Mouse (Mus musculus) splenic B cell, adult 2 months (primary cell): Measurements from ENCODE around the gene Pank1.
A peak's percentile ranks its signal among the peaks of the same experiment; 100 is the strongest.

Experiments
- DNase-seq: peaks from one replicate; pipeline ENCODE4 v3.0.0-alpha.2; 2011; ENCODE audit warnings: low read depth, low spot score
- H3K27me3 ChIP-seq: 2 replicates; pipeline ENCODE4 v1.6.1; 2012; ENCODE audit warnings: mild to moderate bottlenecking, low read length, moderate library complexity, mixed read lengths; ENCODE audit not compliant: control insufficient read depth, poor library complexity, insufficient read depth, severe bottlenecking
- H3K36me3 ChIP-seq: 2 replicates; pipeline ENCODE4 v1.6.1; 2012; ENCODE audit warnings: mild to moderate bottlenecking, low read length, moderate library complexity, mixed read lengths; ENCODE audit not compliant: control insufficient read depth, poor library complexity, insufficient read depth, severe bottlenecking

The Pank1 gene

GRCm38 (mm10) chr19:34819577-34820170 lies 59.6 kb downstream of the Pank1 start:
- Histone ChIP-seq H3K36me3 (no peaks in the 10 kb centered on the region), H3K27me3 (no peaks in the 10 kb centered on the region)
- no peak for DNase-seq

GRCm38 (mm10) chr19:34815371-34815770 lies 63.9 kb downstream of the Pank1 start:
- no peaks in the 10 kb centered on the region; the same call in 1 of the 2 replicates for H3K36me3 ChIP-seq
- DNase-seq = no peak
- H3K27me3 ChIP-seq = no peaks in the 10 kb centered on the region

- Histone ChIP-seq H3K36me3 (no peaks in the 10 kb centered on the region; the same call in 1 of the 2 replicates), H3K27me3 (no peaks in the 10 kb centered on the region)
- DNase-seq = no peak
Observed at GRCm38 (mm10) chr19:34814696-34815095, 64.6 kb downstream of the Pank1 start.

GRCm38 (mm10) chr19:34813961-34814360 lies 65.3 kb downstream of the Pank1 start:
- no peaks in the 10 kb centered on the region for H3K27me3 ChIP-seq
- H3K36me3 ChIP-seq = no peaks in the 10 kb centered on the region; the same call in 1 of the 2 replicates
- no peak for DNase-seq

GRCm38 (mm10) chr19:34813533-34813932 lies 65.7 kb downstream of the Pank1 start:
- DNase-seq = no peak
- H3K36me3 ChIP-seq = no peaks in the 10 kb centered on the region; the same call in 1 of the 2 replicates

GRCm38 (mm10) chr19:34812711-34813110 lies 66.5 kb downstream of the Pank1 start:
- no peak for DNase-seq
- Histone ChIP-seq H3K27me3 (no peaks in the 10 kb centered on the region), H3K36me3 (no peaks in the 10 kb centered on the region; the same call in 1 of the 2 replicates)

More at GRCm38 (mm10) chr19:34813533-34813932, 65.7 kb downstream of the Pank1 start:
- H3K27me3 ChIP-seq = no peaks in the 10 kb centered on the region

GRCm38 (mm10) chr19:34807173-34807572 lies 72.1 kb downstream of the Pank1 start:
- DNase-seq = peak; percentile 65
- H3K27me3 ChIP-seq = no peaks in the 10 kb centered on the region
- H3K36me3 ChIP-seq = no peaks in the 10 kb centered on the region

GRCm38 (mm10) chr19:34805071-34805470 lies 74.2 kb downstream of the Pank1 start:
- no peak for DNase-seq
- H3K36me3 ChIP-seq = no peaks in the 10 kb centered on the region
- no peaks in the 10 kb centered on the region for H3K27me3 ChIP-seq

- DNase-seq = no peak
- Histone ChIP-seq H3K27me3 (no peaks in the 10 kb centered on the region), H3K36me3 (no peaks in the 10 kb centered on the region)
Observed at GRCm38 (mm10) chr19:34804531-34804930, 74.7 kb downstream of the Pank1 start.

GRCm38 (mm10) chr19:34803396-34803795 lies 75.9 kb downstream of the Pank1 start:
- no peak for DNase-seq
- H3K36me3 ChIP-seq = no peaks in the 10 kb centered on the region
- no peaks in the 10 kb centered on the region for H3K27me3 ChIP-seq

GRCm38 (mm10) chr19:34799644-34800267 lies 79.5 kb downstream of the Pank1 start:
- no peaks in the 10 kb centered on the region for H3K27me3 ChIP-seq
- H3K36me3 ChIP-seq = no peaks in the 10 kb centered on the region
- DNase-seq = peak; percentile 69

- Histone ChIP-seq H3K36me3 (no peaks in the 10 kb centered on the region), H3K27me3 (no peaks in the 10 kb centered on the region)
- DNase-seq = no peak
Observed at GRCm38 (mm10) chr19:34796396-34796795, 82.9 kb downstream of the Pank1 start.

- no peaks in the 10 kb centered on the region for H3K27me3 ChIP-seq
- H3K36me3 ChIP-seq = no peaks in the 10 kb centered on the region
- no peak for DNase-seq
Observed at GRCm38 (mm10) chr19:34782491-34782890, 96.8 kb downstream of the Pank1 start.

- no peak for DNase-seq
- Histone ChIP-seq H3K27me3 (no peaks in the 10 kb centered on the region), H3K36me3 (no peaks in the 10 kb centered on the region)
Observed at GRCm38 (mm10) chr19:34778993-34779392, 100.3 kb downstream of the Pank1 start.

GRCm38 (mm10) chr19:34778098-34778497 lies 101.2 kb downstream of the Pank1 start:
- no peaks in the 10 kb centered on the region for H3K36me3 ChIP-seq
- no peaks in the 10 kb centered on the region for H3K27me3 ChIP-seq
- no peak for DNase-seq
